Mouse (Mus musculus) inflammation-experienced regulatory T-cells (primary cell): Measurements from ENCODE around the gene Mrpl14. TPM values are rescaled to one million over a fixed set of nuclear protein-coding genes. Genes with fewer than 3 reads are reported as not detected.

Experiments used
- polyA plus RNA-seq, 2 experiments: library from polyadenylated mRNA; unstranded; fragments of 100-300 nt; shearing (Covaris generic); gene quantifications; one replicate each; pipeline ENCODE4 v1.2.1; 2017

Mrpl14 gene
- 10 to 100 TPM; 69.1 to 69.2 TPM for polyA plus RNA-seq

DNA sequence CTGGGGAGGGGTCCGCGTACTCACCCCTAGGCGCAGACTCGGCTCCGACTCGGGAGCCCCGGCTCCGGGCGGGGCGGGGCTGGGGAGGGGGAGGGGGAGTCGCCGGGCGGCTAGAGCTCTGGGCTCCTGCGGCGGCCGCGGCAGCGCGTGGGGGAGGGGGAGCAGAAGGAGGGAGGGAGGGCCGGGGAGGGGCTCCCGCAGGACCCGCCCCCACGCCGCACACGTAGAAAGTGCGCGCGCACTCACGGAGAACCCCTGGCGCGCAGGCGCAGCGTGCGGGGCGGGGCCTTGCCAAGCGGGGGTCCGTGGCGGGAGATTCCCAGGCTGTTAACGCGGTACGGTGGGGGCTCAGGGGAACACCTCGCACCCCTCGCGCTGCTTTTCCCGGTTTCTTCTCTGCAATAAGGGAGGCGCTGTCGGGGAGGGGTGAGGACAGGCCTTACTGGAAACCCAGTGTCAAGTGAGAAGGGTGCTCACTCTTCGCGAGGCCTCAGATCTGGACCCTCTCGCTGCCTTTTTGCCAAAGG is at the start of gene Mrpl14:
Gene Mrpl14 (plus strand): TSS at position 230 of the 527 bp plus-strand sequence.

DNA sequence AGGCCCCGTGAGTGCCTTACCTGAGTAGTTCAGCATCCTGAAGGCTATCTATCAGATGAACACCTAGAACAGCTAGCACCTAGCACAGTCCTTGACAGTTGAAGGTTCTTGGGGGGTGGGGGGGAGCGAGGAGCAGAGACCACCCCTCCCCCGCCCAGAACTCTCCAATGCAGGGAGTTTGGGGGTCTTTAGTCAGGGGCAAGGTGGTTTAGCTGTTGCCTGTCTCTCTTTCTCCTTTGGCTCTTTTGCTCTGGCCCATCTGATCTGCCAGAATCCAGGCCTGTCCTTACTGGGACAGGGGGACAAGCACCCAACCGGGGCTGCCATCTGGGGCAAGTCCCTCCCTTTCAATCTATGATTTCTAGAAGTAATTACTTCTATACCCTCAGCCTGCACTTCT is 26.9 kb upstream of the Mrpl14 start, which contains the start of gene Capn11:
Gene Capn11 (minus strand): TSS at position 101 of the 400 bp plus-strand sequence.

DNA sequence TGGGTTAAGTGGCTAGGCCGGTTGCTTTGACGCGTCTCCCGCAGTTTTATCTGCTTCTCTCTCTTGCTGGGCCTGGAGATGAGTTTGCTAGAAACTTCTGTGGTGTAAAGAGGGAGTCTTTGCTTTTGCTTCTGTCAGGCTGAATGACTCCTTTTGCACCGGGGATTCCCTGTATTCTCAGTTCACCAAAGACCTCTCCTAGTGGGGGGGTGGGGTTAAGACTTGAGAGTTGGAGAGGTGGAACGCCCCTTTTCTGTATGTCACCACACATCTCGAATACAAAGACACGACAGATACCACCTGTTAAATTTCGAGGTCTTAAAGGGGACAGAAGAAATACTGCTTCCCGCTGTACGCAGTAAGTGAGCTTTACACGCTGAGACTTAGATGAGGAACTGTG is 594 bp downstream of the Mrpl14 start, which contains the start of gene Tmem63b:
Gene Tmem63b (minus strand): TSS at position 190 of the 400 bp plus-strand sequence.

DNA sequence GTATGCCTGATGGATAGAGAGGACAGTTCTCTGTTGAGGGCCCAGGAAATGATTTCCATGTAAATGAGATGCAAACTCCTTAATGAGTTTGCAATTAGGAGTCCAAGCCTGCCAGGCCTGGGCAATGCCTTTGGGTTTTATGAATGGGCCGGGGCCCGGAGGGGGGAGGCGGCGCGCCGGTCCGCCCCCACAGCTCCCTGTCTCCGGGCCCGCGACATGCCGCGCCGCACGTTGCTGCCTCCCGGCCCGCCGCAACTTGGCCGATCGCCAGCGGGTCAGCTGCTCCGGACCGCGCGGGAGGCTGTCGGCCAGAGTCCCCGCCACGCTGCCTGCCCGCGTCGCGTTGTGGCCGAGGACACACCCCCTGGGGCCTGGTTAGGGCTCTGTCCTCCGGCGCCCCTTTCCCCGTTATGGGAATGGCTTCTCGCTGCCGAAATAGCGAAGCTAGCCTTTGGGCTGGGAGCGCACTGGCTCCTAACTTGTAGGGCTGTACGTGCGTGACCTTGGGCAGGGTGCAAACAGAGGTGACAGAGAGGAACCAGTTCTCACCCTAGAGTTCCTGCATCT is 47.7 kb downstream of the Mrpl14 start, which contains the start of gene 1600014C23Rik:
Gene 1600014C23Rik (minus strand): TSS at position 110 of the 567 bp plus-strand sequence.

Other genes with a start within 250 kb of the Mrpl14 start
- gene Spats1, start 210.9 kb upstream of the Mrpl14 start, polyA plus RNA-seq, result 1 to 10 TPM in 1 of 2 experiments, under 1 TPM in 1; 0.81 to 3.0 TPM
- 10 to 100 TPM; 10.9 to 19.2 TPM for gene Aars2, start 179.5 kb upstream of the Mrpl14 start, polyA plus RNA-seq
- gene Tcte1, start 162.9 kb upstream of the Mrpl14 start, polyA plus RNA-seq, result under 1 TPM in 1 of 2 experiments, not detected in 1; 0.15 TPM
- gene Tmem151b, start 136.6 kb upstream of the Mrpl14 start, polyA plus RNA-seq, result under 1 TPM in 1 of 2 experiments, not detected in 1; 0.95 TPM
- 10 to 100 TPM; 60.9 to 66.6 TPM for gene Nfkbie, start 130.6 kb upstream of the Mrpl14 start, polyA plus RNA-seq
- 10 to 100 TPM; 60.0 to 69.0 TPM for gene Slc35b2, start 122.4 kb upstream of the Mrpl14 start, polyA plus RNA-seq
- 1,000 to 10,000 TPM in 1 of 2 experiments, 100 to 1,000 TPM in 1; 784 to 1,058 TPM for gene Hsp90ab1, start 113.1 kb upstream of the Mrpl14 start, polyA plus RNA-seq
- gene Slc29a1, start 86.7 kb upstream of the Mrpl14 start, polyA plus RNA-seq, result 100 to 1,000 TPM; 102 to 129 TPM
- gene Mymx, start 84.2 kb upstream of the Mrpl14 start, polyA plus RNA-seq, result not detected
- 1 to 10 TPM in 1 of 2 experiments, under 1 TPM in 1; 0.70 to 1.0 TPM for gene Capn11, start 27.0 kb upstream of the Mrpl14 start, polyA plus RNA-seq
- 10 to 100 TPM in 1 of 2 experiments, 1 to 10 TPM in 1; 9.2 to 13.5 TPM for gene Tmem63b, start 583 bp downstream of the Mrpl14 start, polyA plus RNA-seq
- not detected for gene 1600014C23Rik, start 47.5 kb downstream of the Mrpl14 start, polyA plus RNA-seq